Comparison of ENCODE assay signal across 9 mouse cellular contexts in the genomic region with DNA sequence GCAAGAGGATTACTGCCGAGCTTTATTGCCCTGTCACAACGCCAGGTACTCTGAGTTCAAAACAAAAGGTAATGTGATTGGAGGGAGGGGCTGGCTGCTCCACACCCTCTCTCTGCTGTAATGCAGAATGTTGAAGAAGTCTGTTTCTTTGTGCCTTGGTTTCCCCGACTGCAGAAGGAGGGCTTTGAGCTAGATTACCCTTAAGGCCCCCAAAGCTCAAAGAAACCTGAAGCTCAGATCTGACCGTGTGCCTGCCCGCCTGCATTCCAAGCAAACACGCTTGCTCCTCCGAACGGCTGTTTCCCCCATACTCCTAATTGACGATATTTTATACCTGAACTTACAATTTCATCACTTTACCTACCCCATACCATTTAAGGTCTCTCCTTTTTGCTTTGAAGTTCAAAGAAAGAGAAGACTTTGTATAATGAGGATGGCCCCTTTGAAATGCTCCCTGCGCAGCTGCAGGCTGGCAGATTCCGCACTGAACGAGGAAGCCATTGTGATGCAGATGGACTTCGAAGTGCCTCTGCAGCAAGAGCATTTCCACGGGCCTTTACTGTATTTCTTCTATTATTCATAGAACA.
DNase-seq lines count a peak whose midpoint lies in the region; ATAC-seq and TF ChIP-seq lines count a peak whose summit lies in the region.
"Had no signal": no experiment of that assay in that cellular context is flagged by ENCODE, and none has a peak within 500 bp of the region (broad histone marks: within the 10 kb centered on the region; RNA-seq: fewer than 3 reads in every experiment).

No protein-coding gene starts in this region.

- no peaks in the 10 kb centered on the region for H3K36me3 ChIP-seq in forebrain, embryonic 15.5 days
- H3K36me3 ChIP-seq in midbrain, embryonic 10.5 days: no peaks in the 10 kb centered on the region

- peak overlapping the region; percentile 15; the same call in 1 of the 2 replicates for H3K4me3 ChIP-seq in gastrocnemius, adult 2 months
- peak overlapping the region; percentile 27 for H3K4me3 ChIP-seq in forebrain, embryonic 15.5 days
- H3K4me3 ChIP-seq in midbrain, embryonic 10.5 days: peak overlapping the region; percentile 44

- TF ChIP-seq CTCF in gastrocnemius, adult 2 months (IDR thresholded peaks at IDR 0.05): no peak

- H3K9me3 ChIP-seq in forebrain, embryonic 15.5 days: no peaks in the 10 kb centered on the region
- peaks cover 7% of the 10 kb centered on the region; the same call in 1 of the 2 replicates for H3K9me3 ChIP-seq in midbrain, embryonic 10.5 days (replicated peaks)

- intact Hi-C loops in gastrocnemius, adult 2 months (cut with DNase I): no loop called here

- H3K27me3 ChIP-seq in forebrain, embryonic 15.5 days: no peaks in the 10 kb centered on the region
- H3K27me3 ChIP-seq in midbrain, embryonic 10.5 days (ENCODE audit: low read depth, poor library complexity, severe bottlenecking): no peaks in the 10 kb centered on the region

- H3K9ac ChIP-seq in forebrain, embryonic 15.5 days (replicated peaks): peak overlapping the region; percentile 39

- WGBS in forebrain, embryonic 15.5 days: under 1% methylated on average over 14 of the region's 14 CpGs
- under 1% methylated on average over 14 of the region's 14 CpGs for WGBS in midbrain, embryonic 10.5 days

- DNase-seq in gastrocnemius, adult 2 months: no peak
- DNase-seq in gastrocnemius, postnatal 25 days: no peak
- DNase-seq in ES-CJ7 (ENCODE audit: low read depth, low spot score): peak; percentile 80
- DNase-seq in midbrain, embryonic 10.5 days (ENCODE audit: low spot score): peak; percentile 62
- no peak for DNase-seq in right cerebral cortex, postnatal 14 days
- DNase-seq: lung, postnatal 36 days had no signal

- 0 out of 2 replicates have a peak, but pooled peaks have one; percentile 46 for ATAC-seq in forebrain, embryonic 15.5 days (replicated peaks)
- no peak for ATAC-seq in erythroid progenitor cell, adult 5-6 weeks (replicated peaks; ENCODE audit: low FRiP score, poor library complexity, severe bottlenecking)
- no peak for ATAC-seq in cerebellum, adult (ENCODE audit: insufficient number of reproducible peaks, low FRiP score, low TSS enrichment)

- no peak overlapping the region for H3K27ac ChIP-seq in gastrocnemius, adult 2 months
- peak overlapping the region; percentile 13; the same call in 1 of the 2 replicates for H3K27ac ChIP-seq in forebrain, embryonic 15.5 days (replicated peaks)
- peak overlapping the region; percentile 87 for H3K27ac ChIP-seq in midbrain, embryonic 10.5 days (replicated peaks)

- H3K4me2 ChIP-seq in forebrain, embryonic 15.5 days (replicated peaks): peak overlapping the region; percentile 52

- peaks cover 14% of the 10 kb centered on the region for H3K4me1 ChIP-seq in forebrain, embryonic 15.5 days
- H3K4me1 ChIP-seq in midbrain, embryonic 10.5 days: peaks cover 32% of the 10 kb centered on the region

Comparison
In these comparisons a context has a peak if more than half of its experiments do, and no peak if none do; other contexts are left out.
1. DNase-seq: peak in ES-CJ7 (single experiment) and midbrain, embryonic 10.5 days (single experiment); none in gastrocnemius, adult 2 months (single experiment), gastrocnemius, postnatal 25 days (single experiment) and right cerebral cortex, postnatal 14 days (single experiment).
2. Peak in every context shown above with its lines, with median percentiles within 50 percentile points of each other: H3K4me3 ChIP-seq.